Mouse (Mus musculus) liver, postnatal 0 days (tissue): ENCODE data around the gene Cops6.
A peak's percentile ranks its signal among the peaks of the same experiment; 100 is the strongest.

Source experiments
- CTCF ChIP-seq: sonication (generic); IDR thresholded peaks from 2 replicates; pipeline ENCODE4 v1.5.1; 2016; ENCODE audit warnings: antibody characterized with exemption, low read depth
- EP300 ChIP-seq: IDR thresholded peaks from 2 replicates; pipeline ENCODE4 v1.6.1; 2016; ENCODE audit warnings: antibody characterized with exemption, low read depth, mild to moderate bottlenecking

DNA sequence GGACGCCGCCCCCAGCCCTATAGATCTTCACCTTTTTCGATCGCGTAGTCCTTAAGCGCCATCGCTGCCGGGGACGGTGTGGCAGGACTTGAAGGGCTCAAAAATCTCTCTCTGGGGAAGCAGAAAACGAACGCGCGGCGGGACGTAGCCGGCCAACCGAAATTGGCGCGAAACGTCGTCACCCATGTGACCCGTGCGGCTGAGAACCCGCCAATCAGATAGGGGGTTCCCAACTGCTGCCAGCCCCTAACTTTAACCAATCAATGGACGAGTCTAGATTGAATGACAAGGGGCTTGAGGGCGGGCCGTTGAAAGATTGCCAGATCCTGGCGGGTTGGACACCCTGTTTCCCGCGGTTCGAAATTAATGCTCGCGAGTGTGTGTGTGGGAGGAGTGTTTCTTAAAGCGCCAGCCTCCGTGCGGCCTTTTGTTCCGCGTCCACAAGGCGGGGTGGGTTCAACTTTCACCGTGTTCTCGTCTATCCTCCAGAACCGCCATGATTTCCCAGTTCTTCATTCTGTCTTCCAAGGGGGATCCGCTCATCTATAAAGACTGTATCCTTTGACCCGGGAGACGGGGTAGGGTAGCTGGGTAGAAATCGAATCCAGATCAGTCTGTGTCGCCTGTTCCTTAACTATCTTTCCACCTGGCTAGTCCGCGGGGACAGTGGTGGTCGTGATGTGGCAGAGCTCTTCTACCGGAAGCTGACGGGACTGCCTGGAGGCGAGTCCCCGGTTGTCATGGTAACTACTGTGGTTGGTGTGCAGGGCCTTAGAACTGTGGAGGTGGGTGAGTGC, 11.0 kb downstream of the Cops6 start, which contains the start of the genes Ap4m1 and Mcm7:
- TF ChIP-seq EP300 (no peak), CTCF (peak; percentile 27; the same call in 1 of the 2 replicates)
